Mouse (Mus musculus): ENCODE measurements around the gene Flrt3.

DNA sequence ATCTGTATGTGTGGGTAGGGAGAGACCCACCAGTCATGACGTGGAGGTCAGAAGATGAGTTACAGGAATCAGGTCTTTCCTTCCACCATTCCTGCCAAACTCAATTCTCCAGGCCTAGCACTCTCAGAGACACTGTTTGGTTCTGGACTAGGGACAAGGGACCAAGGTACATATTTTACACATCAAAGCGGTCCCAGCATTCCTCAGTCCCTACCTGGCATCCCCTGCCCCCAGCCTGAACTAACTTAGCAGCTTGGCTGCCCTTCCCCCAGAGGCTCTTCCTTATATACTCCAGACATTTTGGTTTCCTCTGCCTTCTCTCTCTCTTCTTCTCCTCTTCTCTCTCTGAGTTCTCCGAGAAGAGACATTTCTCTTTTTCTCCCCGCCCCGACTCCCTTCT is 2.2 kb upstream of the Flrt3 start:
- TF ChIP-seq EP300 (IDR thresholded peaks at IDR 0.05; ENCODE audit: insufficient read depth, low read depth, low read length) (no peak), POLR2A (IDR thresholded peaks at IDR 0.05; ENCODE audit: insufficient read depth, low read length) (no peak)
